ENCODE assay signal across 36 mouse cellular contexts in genomic region chr2:126730502-126730901, GRCm38 (mm10). TPM values are rescaled to one million over a fixed set of nuclear protein-coding genes. Genes with fewer than 3 reads are reported as not detected.
"Had no signal": no experiment of that assay in that cellular context is flagged by ENCODE, and none has a peak within 500 bp of the region (broad histone marks: within the 10 kb centered on the region; RNA-seq: fewer than 3 reads in every experiment).

No protein-coding gene starts in this region.

- H3K27ac ChIP-seq: heart, embryonic 10.5 days; heart, embryonic 13.5 days; heart, embryonic 15.5 days; hindbrain, embryonic 10.5 days; hindbrain, embryonic 12.5 days; hindbrain, embryonic 13.5 days; hindbrain, embryonic 14.5 days; hindbrain, embryonic 15.5 days; hindbrain, postnatal 0 days; intestine, embryonic 15.5 days; kidney, embryonic 15.5 days; kidney, postnatal 0 days; layer of hippocampus, adult 2 months; left cerebral cortex, adult 2 months had no signal

- ATAC-seq: hindbrain, embryonic 16.5 days; hindbrain, postnatal 0 days; inflammation-experienced regulatory T-cells, adult 6 months; intestine, embryonic 15.5 days; intestine, embryonic 16.5 days; intestine, postnatal 0 days had no signal

- H3K9ac ChIP-seq: heart, embryonic 12.5 days; heart, embryonic 13.5 days; heart, embryonic 15.5 days; hindbrain, embryonic 12.5 days; hindbrain, embryonic 13.5 days; hindbrain, embryonic 14.5 days; hindbrain, embryonic 15.5 days; intestine, embryonic 15.5 days; kidney, embryonic 15.5 days had no signal

- H3K4me2 ChIP-seq: heart, embryonic 11.5 days; heart, embryonic 12.5 days; heart, embryonic 13.5 days; heart, embryonic 15.5 days; hindbrain, embryonic 12.5 days; hindbrain, embryonic 13.5 days; hindbrain, embryonic 14.5 days; hindbrain, embryonic 15.5 days; intestine, embryonic 15.5 days; kidney, embryonic 15.5 days had no signal

- H3K27me3 ChIP-seq: heart, embryonic 12.5 days; heart, embryonic 13.5 days; heart, embryonic 15.5 days; hindbrain, embryonic 12.5 days; hindbrain, embryonic 13.5 days; hindbrain, embryonic 15.5 days; intestine, embryonic 15.5 days; kidney, embryonic 15.5 days had no signal

- H3K4me3 ChIP-seq: heart, embryonic 10.5 days; heart, embryonic 12.5 days; heart, embryonic 13.5 days; heart, embryonic 15.5 days; hindbrain, embryonic 10.5 days; hindbrain, embryonic 12.5 days; hindbrain, embryonic 13.5 days; hindbrain, embryonic 15.5 days; intestine, embryonic 15.5 days; kidney, embryonic 15.5 days; layer of hippocampus, adult 2 months; left cerebral cortex, adult 2 months had no signal

- DNase-seq: heart, postnatal 10 days; heart, postnatal 14 days; heart, postnatal 36 days; heart, postnatal 4 days; kidney, adult 11 months; kidney, adult 18-20 months; kidney, adult 2 months; kidney, adult 8-10 months; kidney, adult 9 months; kidney, postnatal 10 days; kidney, postnatal 14 days; kidney, postnatal 25 days; kidney, postnatal 36 days; kidney, postnatal 4 days; layer of hippocampus, adult 9-11 months had no signal

- H3K9me3 ChIP-seq: heart, embryonic 10.5 days; heart, embryonic 12.5 days; heart, embryonic 13.5 days; heart, embryonic 15.5 days; hindbrain, embryonic 10.5 days; hindbrain, embryonic 12.5 days; hindbrain, embryonic 13.5 days; hindbrain, embryonic 15.5 days; intestine, embryonic 15.5 days; kidney, embryonic 15.5 days had no signal

- H3K4me1 ChIP-seq: heart, embryonic 10.5 days; hindbrain, embryonic 10.5 days; hindbrain, embryonic 12.5 days; hindbrain, embryonic 13.5 days; hindbrain, embryonic 15.5 days; intestine, embryonic 15.5 days; kidney, embryonic 15.5 days had no signal

RNA-seq across cellular contexts. Expression of gene Usp50, which starts 52.8 kb away (rescaled TPM):
- total RNA-seq: heart, postnatal 10 days; heart, postnatal 25 days; heart, postnatal 36 days; heart, postnatal 4 days had no signal
